Mouse (Mus musculus): ENCODE measurements around the gene Fbxw9. TPM values are rescaled to one million over a fixed set of nuclear protein-coding genes. Genes with fewer than 3 reads are reported as not detected.

Fbxw9 gene
- total and polyA plus RNA-seq, 2 experiments from 2014 or later: 87.4 to 115 TPM

GRCm38 (mm10) chr8:85036718-85037365, 23.0 kb upstream of the Fbxw9 start, which contains the start of gene Tnpo2:
Gene Tnpo2, plus strand, starts transcription at chr8:85036915.
- ATAC-seq: peak; percentile 93
- H3K36me3 ChIP-seq (ENCODE audit: insufficient read depth): peaks cover 30% of the 10 kb centered on the region
- TF ChIP-seq CTCF (IDR thresholded peaks at IDR 0.05; ENCODE audit: low read depth): no peak
- DNase-seq: peak; percentile 98
- peak within 1 kb of the TSS; percentile 97 for H3K4me2 ChIP-seq (ENCODE audit: low read depth)
- peak within 1 kb of the TSS; percentile 68 for H3K9ac ChIP-seq
- peak within 1 kb of the TSS; percentile 64 for H3K4me3 ChIP-seq (ENCODE audit: low read depth, low read length)
- peak within 1 kb of the TSS; percentile 96 for H3K27ac ChIP-seq (ENCODE audit: low read depth, low read length)
- WGBS: under 1% methylated on average over 58 of the region's 59 CpGs
- no peaks in the 10 kb centered on the region for H3K27me3 ChIP-seq (ENCODE audit: insufficient read depth, low read length)
- no peaks in the 10 kb centered on the region for H3K9me3 ChIP-seq (ENCODE audit: low read length)
- 0 out of 2 replicates have a peak, but pooled peaks cover 18% of the 10 kb centered on the region for H3K4me1 ChIP-seq (ENCODE audit: insufficient read depth)

- Histone ChIP-seq H3K9ac (peak overlapping the region; percentile 68), H3K9me3 (ENCODE audit: low read length) (no peaks in the 10 kb centered on the region), H3K4me2 (ENCODE audit: low read depth) (peak overlapping the region; percentile 97), H3K4me3 (ENCODE audit: low read depth, low read length) (peak overlapping the region; percentile 64), H3K36me3 (ENCODE audit: insufficient read depth) (peaks cover 29% of the 10 kb centered on the region), H3K4me1 (ENCODE audit: insufficient read depth) (0 out of 2 replicates have a peak, but pooled peaks cover 18% of the 10 kb centered on the region), H3K27me3 (ENCODE audit: insufficient read depth, low read length) (no peaks in the 10 kb centered on the region), H3K27ac (ENCODE audit: low read depth, low read length) (peak overlapping the region; percentile 96)
- DNase-seq (no peak), ATAC-seq (peak; percentile 64)
- TF ChIP-seq CTCF (IDR thresholded peaks at IDR 0.05; ENCODE audit: low read depth): no peak
- 0% methylated on average over 14 of the region's 14 CpGs for WGBS
Observed at GRCm38 (mm10) chr8:85037366-85037680, 22.5 kb upstream of the Fbxw9 start.

GRCm38 (mm10) chr8:85037681-85038531, 21.9 kb upstream of the Fbxw9 start:
- H3K36me3 ChIP-seq (ENCODE audit: insufficient read depth): peaks cover 23% of the 10 kb centered on the region
- 2% methylated on average over 57 of the region's 57 CpGs for WGBS
- H3K4me1 ChIP-seq (ENCODE audit: insufficient read depth): 0 out of 2 replicates have a peak, but pooled peaks cover 18% of the 10 kb centered on the region
- peak overlapping the region; percentile 64 for H3K4me3 ChIP-seq (ENCODE audit: low read depth, low read length)
- no peak for TF ChIP-seq CTCF (IDR thresholded peaks at IDR 0.05; ENCODE audit: low read depth)
- peak overlapping the region; percentile 68 for H3K9ac ChIP-seq
- peak overlapping the region; percentile 96 for H3K27ac ChIP-seq (ENCODE audit: low read depth, low read length)
- DNase-seq (peak; percentile 52), ATAC-seq (peak; percentile 18)
- H3K4me2 ChIP-seq (ENCODE audit: low read depth): peak overlapping the region; percentile 97
- no peaks in the 10 kb centered on the region for H3K27me3 ChIP-seq (ENCODE audit: insufficient read depth, low read length)
- no peaks in the 10 kb centered on the region for H3K9me3 ChIP-seq (ENCODE audit: low read length)

- DNase-seq (no peak), ATAC-seq (no peak)
- peaks cover 63% of the 10 kb centered on the region for H3K36me3 ChIP-seq (ENCODE audit: insufficient read depth)
- WGBS: 89% methylated on average over 6 of the region's 6 CpGs
- no peak for TF ChIP-seq CTCF (IDR thresholded peaks at IDR 0.05; ENCODE audit: low read depth)
- H3K4me3 ChIP-seq (ENCODE audit: low read depth, low read length): no peak overlapping the region
- H3K9me3 ChIP-seq (ENCODE audit: low read length): no peaks in the 10 kb centered on the region
- no peak overlapping the region for H3K27ac ChIP-seq (ENCODE audit: low read depth, low read length)
- no peak overlapping the region for H3K4me2 ChIP-seq (ENCODE audit: low read depth)
- H3K4me1 ChIP-seq (ENCODE audit: insufficient read depth): 0 out of 2 replicates have a peak, but pooled peaks cover 2% of the 10 kb centered on the region
- H3K9ac ChIP-seq: no peak overlapping the region
- no peaks in the 10 kb centered on the region for H3K27me3 ChIP-seq (ENCODE audit: insufficient read depth, low read length)
Observed at GRCm38 (mm10) chr8:85043619-85044018, 16.2 kb upstream of the Fbxw9 start.

DNA sequence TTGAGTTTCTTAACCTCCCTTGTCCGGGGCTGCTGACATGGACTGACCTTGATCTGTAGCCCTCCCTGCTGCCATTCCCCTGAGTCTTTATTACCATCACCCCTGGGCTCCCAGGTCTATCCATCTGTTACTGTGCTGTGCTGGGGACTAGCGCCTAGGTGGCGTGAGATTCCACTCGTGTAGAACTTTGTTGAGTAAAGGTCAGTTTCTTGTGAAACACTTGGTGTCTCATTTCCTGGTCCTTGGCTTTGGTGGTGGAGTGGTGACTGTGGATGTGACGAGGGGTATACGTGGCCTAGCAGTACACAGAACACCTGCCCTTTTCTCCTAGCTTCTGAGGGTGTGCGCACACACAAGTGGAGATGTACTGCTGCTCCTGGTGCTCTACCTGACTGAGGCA, 2.5 kb upstream of the Fbxw9 start:
- DNase-seq (no peak), ATAC-seq (no peak)
- WGBS: 83% methylated on average over 7 of the region's 7 CpGs
- Histone ChIP-seq H3K9me3 (ENCODE audit: low read length) (no peaks in the 10 kb centered on the region), H3K4me3 (ENCODE audit: low read depth, low read length) (no peak overlapping the region), H3K4me2 (ENCODE audit: low read depth) (no peak overlapping the region), H3K4me1 (ENCODE audit: insufficient read depth) (peaks cover 6% of the 10 kb centered on the region), H3K27me3 (ENCODE audit: insufficient read depth, low read length) (no peaks in the 10 kb centered on the region), H3K9ac (no peak overlapping the region), H3K27ac (ENCODE audit: low read depth, low read length) (no peak overlapping the region), H3K36me3 (ENCODE audit: insufficient read depth) (peaks cover 41% of the 10 kb centered on the region)
- TF ChIP-seq CTCF (IDR thresholded peaks at IDR 0.05; ENCODE audit: low read depth): no peak

DNA sequence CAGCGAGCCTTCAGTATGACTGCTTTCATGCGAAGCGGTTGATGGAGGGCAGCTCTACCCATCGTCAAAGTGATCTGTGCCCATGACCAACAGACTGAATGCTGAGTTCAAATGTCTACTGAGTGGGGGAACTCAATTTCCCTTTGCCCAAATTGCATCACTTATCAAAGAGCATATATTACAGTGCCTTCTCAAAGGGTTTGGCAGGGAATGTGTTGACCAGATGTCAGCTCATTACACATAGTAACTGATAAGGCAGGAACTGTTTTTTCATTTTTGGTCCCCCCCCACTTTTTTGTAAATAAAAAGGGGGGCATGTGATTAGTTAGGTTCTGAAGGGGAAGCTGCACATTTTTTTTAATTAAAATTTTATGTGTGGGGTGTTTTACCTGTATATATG, 2.7 kb downstream of the Fbxw9 start:
- peaks cover 6% of the 10 kb centered on the region for H3K4me1 ChIP-seq (ENCODE audit: insufficient read depth)
- no peak overlapping the region for H3K27ac ChIP-seq (ENCODE audit: low read depth, low read length)
- H3K36me3 ChIP-seq (ENCODE audit: insufficient read depth): peaks cover 26% of the 10 kb centered on the region
- TF ChIP-seq CTCF (IDR thresholded peaks at IDR 0.05; ENCODE audit: low read depth): no peak
- ATAC-seq (no peak), DNase-seq (no peak)
- 98% methylated on average over 4 of the region's 4 CpGs for WGBS
- H3K9ac ChIP-seq: no peak overlapping the region
- no peaks in the 10 kb centered on the region for H3K9me3 ChIP-seq (ENCODE audit: low read length)
- H3K4me3 ChIP-seq (ENCODE audit: low read depth, low read length): no peak overlapping the region
- H3K27me3 ChIP-seq (ENCODE audit: insufficient read depth, low read length): no peaks in the 10 kb centered on the region
- H3K4me2 ChIP-seq (ENCODE audit: low read depth): no peak overlapping the region

GRCm38 (mm10) chr8:85065213-85065612, 5.4 kb downstream of the Fbxw9 start:
- Histone ChIP-seq H3K4me2 (ENCODE audit: low read depth) (no peak overlapping the region), H3K4me3 (ENCODE audit: low read depth, low read length) (no peak overlapping the region), H3K4me1 (ENCODE audit: insufficient read depth) (peaks cover 6% of the 10 kb centered on the region), H3K27me3 (ENCODE audit: insufficient read depth, low read length) (no peaks in the 10 kb centered on the region), H3K27ac (ENCODE audit: low read depth, low read length) (no peak overlapping the region), H3K9ac (no peak overlapping the region), H3K9me3 (ENCODE audit: low read length) (no peaks in the 10 kb centered on the region), H3K36me3 (ENCODE audit: insufficient read depth) (peaks cover 40% of the 10 kb centered on the region)
- TF ChIP-seq CTCF (IDR thresholded peaks at IDR 0.05; ENCODE audit: low read depth): no peak
- DNase-seq: no peak
- ATAC-seq: no peak
- WGBS: 39% methylated on average over 2 of the region's 2 CpGs

Data from forebrain, postnatal 0 days (tissue).